Mouse (Mus musculus) lung, embryonic 15.5 days (tissue): ENCODE results near the gene Ankdd1a. TPM values are rescaled to one million over a fixed set of nuclear protein-coding genes. Genes with fewer than 3 reads are reported as not detected.
A peak's percentile ranks its signal among the peaks of the same experiment; 100 is the strongest.

Experiments used
- ATAC-seq: fragments of 200-750 bp; cut with Nextera tagmentation; 2 replicates; pipeline ENCODE4 v1.8.0; 2017; ENCODE audit warnings: moderate number of reproducible peaks, borderline replicate concordance; ENCODE audit not compliant: low FRiP score, low TSS enrichment; ENCODE audit errors: extremely low read depth
- H3K27ac ChIP-seq: fragments of 300-500 bp; sonication (generic); 2 replicates; pipeline ENCODE4 v1.5.1; 2015; ENCODE audit warnings: moderate library complexity, mild to moderate bottlenecking, inconsistent platforms
- H3K27me3 ChIP-seq: fragments of 300-500 bp; sonication (generic); 2 replicates; pipeline ENCODE4 v1.6.1; 2015; ENCODE audit warnings: inconsistent platforms
- H3K36me3 ChIP-seq: fragments of 300-500 bp; sonication (generic); 2 replicates; pipeline ENCODE4 v1.6.1; 2015; ENCODE audit warnings: inconsistent platforms
- H3K4me1 ChIP-seq: fragments of 300-500 bp; sonication (generic); 2 replicates; pipeline ENCODE4 v1.6.1; 2015; ENCODE audit warnings: inconsistent platforms
- H3K4me2 ChIP-seq: fragments of 300-500 bp; sonication (generic); 2 replicates; pipeline ENCODE4 v1.6.1; 2015; ENCODE audit warnings: inconsistent platforms, mild to moderate bottlenecking, moderate library complexity
- H3K4me3 ChIP-seq: fragments of 300-500 bp; sonication (generic); 2 replicates; pipeline ENCODE4 v1.5.1; 2015; ENCODE audit warnings: mild to moderate bottlenecking, inconsistent platforms
- H3K9ac ChIP-seq: fragments of 300-500 bp; sonication (generic); 2 replicates; pipeline ENCODE4 v1.6.1; 2015; ENCODE audit warnings: inconsistent platforms
- H3K9me3 ChIP-seq: fragments of 300-500 bp; sonication (generic); 2 replicates; pipeline ENCODE4 v1.6.1; 2016; ENCODE audit warnings: inconsistent platforms
- WGBS: fragments of 180-500 bp; shearing (Covaris S2); methylation state at CpG from one replicate; pipeline ENCODE4 v1.1.7; 2015; 5-methylcytosine and 5-hydroxymethylcytosine counted together
- polyA plus RNA-seq: library from polyadenylated mRNA; unstranded; fragments of >200 nt; fragmentation: Nextera tagmentation; extraction: Ambion mirVana; gene quantifications from 2 replicates; pipeline ENCODE4 v1.2.1, GENCODE M21; 2015

The Ankdd1a gene
- polyA plus RNA-seq, 1 experiment from 2014 or later, result not detected

- Histone ChIP-seq H3K4me1 (peaks cover 52% of the 10 kb centered on the region), H3K27ac (no peak overlapping the region), H3K27me3 (no peaks in the 10 kb centered on the region), H3K9me3 (no peaks in the 10 kb centered on the region), H3K4me3 (no peak overlapping the region), H3K9ac (no peak overlapping the region), H3K36me3 (peaks cover 25% of the 10 kb centered on the region; the same call in 1 of the 2 replicates), H3K4me2 (no peak overlapping the region)
- WGBS, result 90% methylated on average over 2 of the region's 2 CpGs
- ATAC-seq, result no peak
These were observed 32.7 kb upstream of the Ankdd1a start for GRCm38 (mm10) chr9:65552711-65553110.

- no peak for ATAC-seq
- WGBS, result 69% methylated on average over 5 of the region's 5 CpGs
- Histone ChIP-seq H3K27ac (peak overlapping the region; percentile 95; the same call in 1 of the 2 replicates), H3K36me3 (peaks cover 20% of the 10 kb centered on the region; the same call in 1 of the 2 replicates), H3K9ac (no peak overlapping the region), H3K4me2 (no peak overlapping the region), H3K4me3 (no peak overlapping the region), H3K9me3 (no peaks in the 10 kb centered on the region), H3K27me3 (no peaks in the 10 kb centered on the region), H3K4me1 (peaks cover 55% of the 10 kb centered on the region)
These were observed 32.1 kb upstream of the Ankdd1a start for GRCm38 (mm10) chr9:65552141-65552540.

- Histone ChIP-seq H3K36me3 (peaks cover 9% of the 10 kb centered on the region; the same call in 1 of the 2 replicates), H3K9me3 (no peaks in the 10 kb centered on the region), H3K4me3 (no peak overlapping the region), H3K4me1 (peaks cover 65% of the 10 kb centered on the region), H3K27ac (peak overlapping the region; percentile 95), H3K9ac (no peak overlapping the region), H3K27me3 (no peaks in the 10 kb centered on the region), H3K4me2 (no peak overlapping the region)
- WGBS, result 12% methylated on average over 5 of the region's 5 CpGs
- ATAC-seq, result peak; percentile 91
These were observed 31.0 kb upstream of the Ankdd1a start for GRCm38 (mm10) chr9:65551035-65551434.

- peak overlapping the region; percentile 95 for H3K27ac ChIP-seq
- H3K9ac ChIP-seq, result no peak overlapping the region
- no peak overlapping the region for H3K4me2 ChIP-seq
- 0 out of 2 replicates have a peak, but pooled peaks cover 5% of the 10 kb centered on the region for H3K36me3 ChIP-seq
- H3K27me3 ChIP-seq, result no peaks in the 10 kb centered on the region
- H3K4me1 ChIP-seq, result peaks cover 65% of the 10 kb centered on the region
- 10% methylated on average over 7 of the region's 7 CpGs for WGBS
- H3K4me3 ChIP-seq, result no peak overlapping the region
- ATAC-seq, result no peak
- no peaks in the 10 kb centered on the region for H3K9me3 ChIP-seq
These were observed 30.3 kb upstream of the Ankdd1a start for GRCm38 (mm10) chr9:65550079-65550831.

- Histone ChIP-seq H3K4me2 (no peak overlapping the region), H3K9me3 (no peaks in the 10 kb centered on the region), H3K4me1 (peaks cover 59% of the 10 kb centered on the region), H3K27me3 (no peaks in the 10 kb centered on the region), H3K27ac (no peak overlapping the region), H3K36me3 (0 out of 2 replicates have a peak, but pooled peaks cover 5% of the 10 kb centered on the region), H3K9ac (no peak overlapping the region), H3K4me3 (no peak overlapping the region)
- no peak for ATAC-seq
- 75% methylated on average over 5 of the region's 5 CpGs for WGBS
These were observed 29.6 kb upstream of the Ankdd1a start for GRCm38 (mm10) chr9:65549643-65550042.

GRCm38 (mm10) chr9:65549139-65549538, 29.1 kb upstream of the Ankdd1a start:
- Histone ChIP-seq H3K4me2 (no peak overlapping the region), H3K36me3 (0 out of 2 replicates have a peak, but pooled peaks cover 2% of the 10 kb centered on the region), H3K27me3 (no peaks in the 10 kb centered on the region), H3K27ac (no peak overlapping the region), H3K9ac (no peak overlapping the region), H3K4me1 (peaks cover 55% of the 10 kb centered on the region), H3K4me3 (no peak overlapping the region), H3K9me3 (no peaks in the 10 kb centered on the region)
- WGBS, result 80% methylated on average over 3 of the region's 3 CpGs
- ATAC-seq, result no peak

- 62% methylated on average over 8 of the region's 8 CpGs for WGBS
- Histone ChIP-seq H3K4me3 (no peak overlapping the region), H3K27me3 (no peaks in the 10 kb centered on the region), H3K9ac (no peak overlapping the region), H3K27ac (no peak overlapping the region), H3K4me2 (no peak overlapping the region), H3K36me3 (no peaks in the 10 kb centered on the region), H3K4me1 (peaks cover 55% of the 10 kb centered on the region), H3K9me3 (no peaks in the 10 kb centered on the region)
- ATAC-seq, result no peak
These were observed 28.3 kb upstream of the Ankdd1a start for GRCm38 (mm10) chr9:65548311-65548710.

GRCm38 (mm10) chr9:65547844-65548243, 27.9 kb upstream of the Ankdd1a start:
- H3K27ac ChIP-seq, result peak overlapping the region; percentile 54; the same call in 1 of the 2 replicates
- WGBS, result 54% methylated on average over 4 of the region's 4 CpGs

GRCm38 (mm10) chr9:65547111-65547510, 27.1 kb upstream of the Ankdd1a start:
- WGBS, result 70% methylated on average over 5 of the region's 5 CpGs
- Histone ChIP-seq H3K4me3 (no peak overlapping the region), H3K4me1 (peaks cover 55% of the 10 kb centered on the region), H3K36me3 (no peaks in the 10 kb centered on the region), H3K9ac (no peak overlapping the region), H3K27ac (0 out of 2 replicates have a peak overlapping the region, but pooled peaks have one; percentile 14), H3K9me3 (no peaks in the 10 kb centered on the region), H3K4me2 (no peak overlapping the region), H3K27me3 (no peaks in the 10 kb centered on the region)
- ATAC-seq, result no peak

More at GRCm38 (mm10) chr9:65547844-65548243, 27.9 kb upstream of the Ankdd1a start:
- peaks cover 55% of the 10 kb centered on the region for H3K4me1 ChIP-seq
- H3K4me3 ChIP-seq, result no peak overlapping the region
- no peaks in the 10 kb centered on the region for H3K9me3 ChIP-seq
- H3K4me2 ChIP-seq, result no peak overlapping the region
- no peak for ATAC-seq
- H3K27me3 ChIP-seq, result no peaks in the 10 kb centered on the region
- H3K9ac ChIP-seq, result no peak overlapping the region
- H3K36me3 ChIP-seq, result no peaks in the 10 kb centered on the region

- no peak overlapping the region for H3K4me3 ChIP-seq
- WGBS, result 43% methylated on average over 4 of the region's 4 CpGs
- H3K4me2 ChIP-seq, result no peak overlapping the region
- peaks cover 58% of the 10 kb centered on the region for H3K4me1 ChIP-seq
- ATAC-seq, result no peak
- H3K27me3 ChIP-seq, result no peaks in the 10 kb centered on the region
- no peak overlapping the region for H3K9ac ChIP-seq
- no peaks in the 10 kb centered on the region for H3K36me3 ChIP-seq
- peak overlapping the region; percentile 59; the same call in 1 of the 2 replicates for H3K27ac ChIP-seq
- no peaks in the 10 kb centered on the region for H3K9me3 ChIP-seq
These were observed 26.4 kb upstream of the Ankdd1a start for GRCm38 (mm10) chr9:65546413-65546695.

GRCm38 (mm10) chr9:65545635-65546412, 25.8 kb upstream of the Ankdd1a start:
- H3K4me2 ChIP-seq, result no peak overlapping the region
- ATAC-seq, result no peak
- 66% methylated on average over 10 of the region's 10 CpGs for WGBS

GRCm38 (mm10) chr9:65542111-65542524, 22.1 kb upstream of the Ankdd1a start:
- Histone ChIP-seq H3K27me3 (no peaks in the 10 kb centered on the region), H3K4me2 (no peak overlapping the region), H3K36me3 (no peaks in the 10 kb centered on the region), H3K4me1 (peaks cover 27% of the 10 kb centered on the region), H3K9me3 (no peaks in the 10 kb centered on the region), H3K9ac (no peak overlapping the region), H3K4me3 (no peak overlapping the region), H3K27ac (peak overlapping the region; percentile 65)
- ATAC-seq, result no peak
- 70% methylated on average over 7 of the region's 7 CpGs for WGBS

More at GRCm38 (mm10) chr9:65545635-65546412, 25.8 kb upstream of the Ankdd1a start:
- Histone ChIP-seq H3K27ac (peak overlapping the region; percentile 59), H3K4me1 (peaks cover 54% of the 10 kb centered on the region), H3K27me3 (no peaks in the 10 kb centered on the region), H3K9me3 (no peaks in the 10 kb centered on the region), H3K4me3 (no peak overlapping the region), H3K9ac (no peak overlapping the region), H3K36me3 (no peaks in the 10 kb centered on the region)
